Mouse (Mus musculus): Measurements from ENCODE around the gene Creld2. TPM values are rescaled to one million over a fixed set of nuclear protein-coding genes. Genes with fewer than 3 reads are reported as not detected.
A peak's percentile ranks its signal among the peaks of the same experiment; 100 is the strongest.

Gene Creld2
- total and polyA plus RNA-seq, 2 experiments: 32.6 to 51.4 TPM

DNA sequence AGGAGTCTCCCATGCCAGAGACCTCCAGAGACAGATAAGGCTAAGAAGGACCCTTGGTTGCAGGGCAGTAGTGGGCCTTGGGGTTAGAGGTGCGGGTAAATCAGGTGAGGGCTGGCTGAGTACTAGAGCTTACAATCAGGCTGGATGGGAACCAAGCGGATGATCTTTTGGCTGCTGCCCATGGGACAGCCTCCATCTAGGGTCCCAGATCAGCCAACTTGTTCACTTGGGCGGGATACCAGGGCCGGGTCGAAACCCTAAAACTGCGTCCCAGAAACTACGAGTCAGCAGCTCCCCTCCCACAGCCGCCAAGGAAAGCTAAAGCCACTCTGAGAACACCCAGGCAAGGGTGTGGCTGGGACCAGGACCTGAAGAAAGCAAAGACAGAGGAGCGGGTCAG lies 33.7 kb downstream of the Creld2 start:
- H3K36me3 ChIP-seq (ENCODE audit: control insufficient read depth, insufficient read depth, low read length): no peaks in the 10 kb centered on the region
- TF ChIP-seq CTCF (IDR thresholded peaks at IDR 0.05; ENCODE audit: low read depth, low read length) (no peak), POLR2A (IDR thresholded peaks at IDR 0.05; ENCODE audit: extremely low read depth, insufficient read depth, low read length) (no peak)
- peak; percentile 63 for DNase-seq (ENCODE audit: extremely low read depth, low read depth, low spot score)
- H3K27ac ChIP-seq (replicated peaks; ENCODE audit: insufficient read depth, low read depth, low read length): peak overlapping the region; percentile 69; the same call in 1 of the 2 replicates
- H3K9ac ChIP-seq (ENCODE audit: low read depth, low read length): no peak overlapping the region
- 58% methylated on average over 9 of the region's 9 CpGs for WGBS
- no peak overlapping the region for H3K4me3 ChIP-seq (ENCODE audit: insufficient read depth, low read depth, low read length)
- H3K27me3 ChIP-seq (ENCODE audit: control insufficient read depth, insufficient read depth, low read length): no peaks in the 10 kb centered on the region
- no peaks in the 10 kb centered on the region for H3K79me2 ChIP-seq (ENCODE audit: control insufficient read depth, insufficient read depth, low read length)
- H3K4me1 ChIP-seq (ENCODE audit: control insufficient read depth, insufficient read depth, low read length): peaks cover 48% of the 10 kb centered on the region

DNA sequence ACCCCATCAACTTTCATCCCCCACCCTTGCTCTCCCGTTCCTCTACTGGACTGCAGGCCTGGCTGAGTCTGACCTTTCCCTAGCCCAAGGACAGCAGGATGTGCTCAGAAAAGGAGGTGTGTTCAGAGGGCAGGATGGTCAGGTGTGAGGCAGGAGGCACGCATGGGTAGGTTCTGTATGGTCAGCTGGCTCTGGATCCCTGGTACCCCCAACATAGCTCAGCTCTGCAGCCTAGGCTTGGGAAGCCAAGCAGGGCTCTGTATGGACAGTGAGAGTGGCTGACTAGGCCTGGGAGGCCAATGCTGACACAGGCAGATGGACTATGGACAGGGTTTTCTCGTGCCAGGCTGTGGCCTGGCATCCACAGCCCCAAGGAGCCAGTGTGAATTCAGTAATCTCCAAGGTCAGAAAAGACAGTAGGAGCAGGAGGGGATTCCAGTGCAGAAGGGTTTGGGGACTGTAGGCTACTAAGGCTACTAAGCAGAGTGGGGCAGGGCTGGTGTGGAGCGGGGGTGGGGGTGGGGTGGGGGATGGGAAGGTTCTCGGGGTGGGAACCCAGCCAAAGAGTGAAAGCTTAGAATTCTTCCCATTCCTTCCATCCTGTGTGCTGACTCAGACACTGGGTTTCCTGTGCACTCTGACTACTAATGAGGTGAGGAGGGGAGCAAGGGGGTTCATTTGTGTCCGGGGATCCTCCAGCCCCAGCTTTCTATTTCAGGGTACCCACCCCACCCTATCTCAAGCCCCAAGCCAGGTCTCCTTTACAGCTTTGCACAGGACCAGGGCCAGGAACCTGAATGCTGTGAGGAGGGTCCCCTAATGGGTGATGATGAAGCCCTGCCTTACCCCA lies 34.9 kb downstream of the Creld2 start:
- H3K27me3 ChIP-seq (ENCODE audit: control insufficient read depth, insufficient read depth, low read length): no peaks in the 10 kb centered on the region
- H3K79me2 ChIP-seq (ENCODE audit: control insufficient read depth, insufficient read depth, low read length): no peaks in the 10 kb centered on the region
- TF ChIP-seq POLR2A (IDR thresholded peaks at IDR 0.05; ENCODE audit: extremely low read depth, insufficient read depth, low read length) (no peak), CTCF (IDR thresholded peaks at IDR 0.05; ENCODE audit: low read depth, low read length) (no peak)
- no peak overlapping the region for H3K4me3 ChIP-seq (ENCODE audit: insufficient read depth, low read depth, low read length)
- peak overlapping the region; percentile 32 for H3K9ac ChIP-seq (ENCODE audit: low read depth, low read length)
- DNase-seq (ENCODE audit: extremely low read depth, low read depth, low spot score): peak; percentile 85
- WGBS: 24% methylated on average over 6 of the region's 6 CpGs
- H3K36me3 ChIP-seq (ENCODE audit: control insufficient read depth, insufficient read depth, low read length): no peaks in the 10 kb centered on the region
- peak overlapping the region; percentile 78 for H3K27ac ChIP-seq (replicated peaks; ENCODE audit: insufficient read depth, low read depth, low read length)
- H3K4me1 ChIP-seq (ENCODE audit: control insufficient read depth, insufficient read depth, low read length): peaks cover 57% of the 10 kb centered on the region

- peak overlapping the region; percentile 45 for H3K27ac ChIP-seq (replicated peaks; ENCODE audit: insufficient read depth, low read depth, low read length)
- TF ChIP-seq CTCF (IDR thresholded peaks at IDR 0.05; ENCODE audit: low read depth, low read length) (no peak), POLR2A (IDR thresholded peaks at IDR 0.05; ENCODE audit: extremely low read depth, insufficient read depth, low read length) (no peak)
- H3K9ac ChIP-seq (ENCODE audit: low read depth, low read length): no peak overlapping the region
- H3K27me3 ChIP-seq (ENCODE audit: control insufficient read depth, insufficient read depth, low read length): no peaks in the 10 kb centered on the region
- no peaks in the 10 kb centered on the region for H3K79me2 ChIP-seq (ENCODE audit: control insufficient read depth, insufficient read depth, low read length)
- H3K4me1 ChIP-seq (ENCODE audit: control insufficient read depth, insufficient read depth, low read length): peaks cover 51% of the 10 kb centered on the region
- WGBS: 72% methylated on average over 15 of the region's 15 CpGs
- H3K36me3 ChIP-seq (ENCODE audit: control insufficient read depth, insufficient read depth, low read length): no peaks in the 10 kb centered on the region
- no peak for DNase-seq (ENCODE audit: extremely low read depth, low read depth, low spot score)
- H3K4me3 ChIP-seq (ENCODE audit: insufficient read depth, low read depth, low read length): no peak overlapping the region
Measured at GRCm38 (mm10) chr15:88854969-88855830, 35.8 kb downstream of the Creld2 start.

DNA sequence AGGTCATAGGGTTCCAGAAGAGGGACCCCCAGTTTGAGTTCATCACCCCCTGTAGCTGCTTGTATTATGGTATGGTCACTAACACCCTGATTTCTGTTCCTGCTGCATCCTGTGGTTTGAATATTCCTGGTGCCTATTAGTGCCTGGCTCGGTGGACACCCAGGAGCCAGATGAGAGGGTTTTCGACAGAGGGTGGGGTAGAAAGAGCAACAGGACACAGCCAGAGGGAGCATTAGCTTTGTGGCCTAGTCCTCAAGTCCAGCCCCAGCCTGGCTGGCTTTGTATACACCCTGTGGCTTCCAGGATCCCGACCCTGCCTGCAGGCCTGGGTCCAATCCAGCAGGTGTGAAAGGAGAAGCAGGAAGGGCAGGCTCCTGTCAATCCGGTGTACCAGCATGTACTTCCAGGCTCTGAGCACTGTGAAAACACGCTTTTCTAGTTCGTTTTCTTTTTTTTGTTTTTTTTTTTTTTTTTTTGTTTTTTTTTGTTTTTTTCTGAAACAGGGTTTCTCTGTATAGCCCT lies 36.5 kb downstream of the Creld2 start:
- TF ChIP-seq CTCF (IDR thresholded peaks at IDR 0.05; ENCODE audit: low read depth, low read length) (no peak), POLR2A (IDR thresholded peaks at IDR 0.05; ENCODE audit: extremely low read depth, insufficient read depth, low read length) (no peak)
- Histone ChIP-seq H3K27ac (replicated peaks; ENCODE audit: insufficient read depth, low read depth, low read length) (no peak overlapping the region), H3K36me3 (ENCODE audit: control insufficient read depth, insufficient read depth, low read length) (no peaks in the 10 kb centered on the region), H3K79me2 (ENCODE audit: control insufficient read depth, insufficient read depth, low read length) (no peaks in the 10 kb centered on the region), H3K4me1 (ENCODE audit: control insufficient read depth, insufficient read depth, low read length) (peaks cover 47% of the 10 kb centered on the region), H3K9ac (ENCODE audit: low read depth, low read length) (no peak overlapping the region), H3K27me3 (ENCODE audit: control insufficient read depth, insufficient read depth, low read length) (no peaks in the 10 kb centered on the region), H3K4me3 (ENCODE audit: insufficient read depth, low read depth, low read length) (no peak overlapping the region)
- no peak for DNase-seq (ENCODE audit: extremely low read depth, low read depth, low spot score)
- 69% methylated on average over 6 of the region's 6 CpGs for WGBS

GRCm38 (mm10) chr15:88856613-88857012 lies 37.2 kb downstream of the Creld2 start:
- 90% methylated on average over 5 of the region's 5 CpGs for WGBS

More at GRCm38 (mm10) chr15:88856613-88857012, 37.2 kb downstream of the Creld2 start:
- no peaks in the 10 kb centered on the region for H3K36me3 ChIP-seq (ENCODE audit: control insufficient read depth, insufficient read depth, low read length)
- TF ChIP-seq POLR2A (IDR thresholded peaks at IDR 0.05; ENCODE audit: extremely low read depth, insufficient read depth, low read length) (no peak), CTCF (IDR thresholded peaks at IDR 0.05; ENCODE audit: low read depth, low read length) (no peak)
- H3K27ac ChIP-seq (replicated peaks; ENCODE audit: insufficient read depth, low read depth, low read length): no peak overlapping the region
- H3K9ac ChIP-seq (ENCODE audit: low read depth, low read length): no peak overlapping the region
- peaks cover 47% of the 10 kb centered on the region for H3K4me1 ChIP-seq (ENCODE audit: control insufficient read depth, insufficient read depth, low read length)
- no peak for DNase-seq (ENCODE audit: extremely low read depth, low read depth, low spot score)
- H3K4me3 ChIP-seq (ENCODE audit: insufficient read depth, low read depth, low read length): no peak overlapping the region
- no peaks in the 10 kb centered on the region for H3K27me3 ChIP-seq (ENCODE audit: control insufficient read depth, insufficient read depth, low read length)
- no peaks in the 10 kb centered on the region for H3K79me2 ChIP-seq (ENCODE audit: control insufficient read depth, insufficient read depth, low read length)

Data from liver, adult 2 months (tissue).